Mouse (Mus musculus): ENCODE results near the gene Supt20. TPM values are rescaled to one million over a fixed set of nuclear protein-coding genes. Genes with fewer than 3 reads are reported as not detected.

Gene Supt20
- polyA plus RNA-seq, 1 experiment from 2014 or later = 91.3 TPM

DNA sequence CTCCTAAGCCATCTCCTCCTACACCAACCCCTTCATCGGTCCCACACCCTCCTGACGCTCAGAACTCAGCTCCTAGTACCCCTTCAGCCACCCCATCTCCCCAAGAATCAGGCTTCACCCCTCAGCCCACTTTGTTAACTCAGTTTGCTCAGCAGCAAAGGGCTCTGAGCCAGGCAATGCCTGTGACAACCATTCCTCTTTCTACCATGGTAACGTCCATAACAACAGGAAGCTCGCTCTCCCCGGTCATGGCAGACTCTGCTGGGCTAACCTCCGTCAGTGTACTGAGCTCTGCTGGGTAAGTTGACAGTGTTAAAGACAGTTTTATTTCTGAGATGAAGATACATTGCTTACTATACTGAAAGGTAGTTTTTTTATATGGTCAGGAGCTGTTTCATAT lies 24.7 kb downstream of the Supt20 start:
- Histone ChIP-seq H3K4me2 (ENCODE audit: low read depth, low read length) (no peak overlapping the region), H3K9ac (ENCODE audit: low read depth, low read length) (no peak overlapping the region), H3K36me3 (ENCODE audit: control insufficient read depth, insufficient read depth, low read length) (peaks cover 80% of the 10 kb centered on the region), H3K27ac (replicated peaks; ENCODE audit: low read depth, low read length) (no peak overlapping the region), H3K4me1 (ENCODE audit: control insufficient read depth, insufficient read depth, low read length) (no peaks in the 10 kb centered on the region), H3K9me3 (ENCODE audit: control insufficient read depth, low read length) (no peaks in the 10 kb centered on the region), H3K4me3 (ENCODE audit: low read depth, low read length) (no peak overlapping the region), H3K27me3 (replicated peaks; ENCODE audit: control insufficient read depth, insufficient read depth, low read length) (no peaks in the 10 kb centered on the region)
- WGBS = 91% methylated on average over 6 of the region's 6 CpGs
- ATAC-seq (ENCODE audit: low read depth) (no peak), DNase-seq (ENCODE audit: low spot score) (no peak)

DNA sequence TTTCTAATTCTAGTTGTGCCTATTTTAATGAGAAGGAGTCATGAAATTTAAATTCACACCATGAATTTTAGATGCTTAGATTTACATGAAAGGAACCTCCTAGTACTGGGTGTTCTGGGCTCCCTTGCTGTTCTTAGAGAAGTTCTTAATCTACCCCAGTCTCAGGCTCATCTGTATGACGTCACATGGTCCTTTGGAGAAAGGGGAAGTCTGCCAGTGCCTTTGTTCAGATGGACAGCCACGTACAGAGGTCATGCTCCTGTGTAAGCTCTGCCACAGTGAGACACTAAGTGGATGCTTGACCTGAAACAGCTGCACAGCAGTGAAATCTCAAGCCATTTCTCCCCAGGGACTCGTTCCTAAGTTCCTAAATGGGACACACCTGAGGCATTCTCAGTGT lies 26.3 kb downstream of the Supt20 start:
- no peak for ATAC-seq (ENCODE audit: low read depth)
- no peak for DNase-seq (ENCODE audit: low spot score)
- H3K4me3 ChIP-seq (ENCODE audit: low read depth, low read length) = no peak overlapping the region
- H3K27ac ChIP-seq (replicated peaks; ENCODE audit: low read depth, low read length) = no peak overlapping the region
- H3K27me3 ChIP-seq (replicated peaks; ENCODE audit: control insufficient read depth, insufficient read depth, low read length) = no peaks in the 10 kb centered on the region
- H3K4me2 ChIP-seq (ENCODE audit: low read depth, low read length) = no peak overlapping the region
- H3K9me3 ChIP-seq (ENCODE audit: control insufficient read depth, low read length) = no peaks in the 10 kb centered on the region
- H3K36me3 ChIP-seq (ENCODE audit: control insufficient read depth, insufficient read depth, low read length) = peaks cover 86% of the 10 kb centered on the region
- H3K4me1 ChIP-seq (ENCODE audit: control insufficient read depth, insufficient read depth, low read length) = no peaks in the 10 kb centered on the region
- H3K9ac ChIP-seq (ENCODE audit: low read depth, low read length) = no peak overlapping the region
- WGBS = 69% methylated on average over 3 of the region's 3 CpGs

DNA sequence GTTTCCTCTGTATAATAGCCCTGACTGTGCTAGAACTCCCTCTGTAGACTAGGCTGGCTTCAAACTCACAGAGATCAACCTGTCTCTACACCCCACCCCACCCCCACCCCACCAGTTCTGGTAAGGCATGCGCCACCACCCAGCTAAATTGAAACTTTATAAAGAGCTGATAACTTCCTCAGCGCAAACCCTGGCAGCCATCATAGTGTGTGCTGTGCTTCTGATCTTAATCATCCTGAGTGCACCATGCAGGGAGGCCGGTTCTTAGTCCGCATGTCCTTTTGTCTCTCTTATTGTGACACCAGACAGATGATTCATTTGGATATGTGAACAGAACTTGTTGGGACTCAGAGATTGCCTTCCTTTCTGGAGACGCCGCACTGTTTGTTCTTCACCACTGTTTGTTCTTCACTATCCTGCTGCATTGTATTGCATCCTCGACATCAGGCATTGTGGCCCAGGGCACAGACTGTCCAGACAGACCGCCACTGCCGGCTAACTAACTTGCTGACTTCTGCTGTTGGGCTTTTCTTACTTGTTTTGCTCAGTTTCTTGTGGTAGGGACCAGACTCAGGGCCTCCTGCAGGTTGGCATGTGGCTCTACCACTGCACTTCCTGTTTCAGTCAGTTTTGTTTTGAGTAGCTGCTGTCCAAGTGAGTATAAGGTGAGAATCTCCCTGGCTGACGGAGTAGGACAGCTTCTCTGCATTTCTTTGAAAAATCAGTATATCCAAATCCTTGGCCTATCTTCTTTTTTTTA lies 31.3 kb downstream of the Supt20 start:
- Histone ChIP-seq H3K9ac (ENCODE audit: low read depth, low read length) (no peak overlapping the region), H3K4me2 (ENCODE audit: low read depth, low read length) (no peak overlapping the region), H3K36me3 (ENCODE audit: control insufficient read depth, insufficient read depth, low read length) (peaks cover 81% of the 10 kb centered on the region), H3K27ac (replicated peaks; ENCODE audit: low read depth, low read length) (no peak overlapping the region), H3K4me3 (ENCODE audit: low read depth, low read length) (no peak overlapping the region), H3K9me3 (ENCODE audit: control insufficient read depth, low read length) (no peaks in the 10 kb centered on the region), H3K27me3 (replicated peaks; ENCODE audit: control insufficient read depth, insufficient read depth, low read length) (no peaks in the 10 kb centered on the region), H3K4me1 (ENCODE audit: control insufficient read depth, insufficient read depth, low read length) (no peaks in the 10 kb centered on the region)
- ATAC-seq (ENCODE audit: low read depth) (no peak), DNase-seq (ENCODE audit: low spot score) (no peak)
- WGBS = 88% methylated on average over 10 of the region's 10 CpGs

DNA sequence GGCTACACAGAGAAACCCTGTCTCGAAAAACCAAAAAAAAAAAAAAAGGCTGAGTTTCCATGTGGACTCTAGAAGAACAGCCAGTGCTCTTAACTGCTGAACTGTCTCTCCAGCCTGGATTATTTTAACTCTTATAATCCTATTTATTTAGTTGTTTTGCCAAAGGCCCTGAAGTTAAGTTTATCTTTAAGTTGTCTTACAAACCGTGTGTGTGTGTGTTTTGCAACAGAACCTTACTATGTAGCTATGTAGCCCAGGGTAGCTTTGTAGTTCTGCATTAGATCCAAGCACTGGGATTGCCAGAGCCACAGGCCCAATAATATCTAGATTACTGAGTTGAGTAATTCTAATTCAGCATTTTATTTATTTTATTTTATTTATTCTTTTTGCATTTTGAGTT lies 32.7 kb downstream of the Supt20 start:
- H3K4me3 ChIP-seq (ENCODE audit: low read depth, low read length) = no peak overlapping the region
- peaks cover 89% of the 10 kb centered on the region for H3K36me3 ChIP-seq (ENCODE audit: control insufficient read depth, insufficient read depth, low read length)
- H3K4me2 ChIP-seq (ENCODE audit: low read depth, low read length) = no peak overlapping the region
- 81% methylated on average over 2 of the region's 2 CpGs for WGBS
- H3K4me1 ChIP-seq (ENCODE audit: control insufficient read depth, insufficient read depth, low read length) = no peaks in the 10 kb centered on the region
- no peak for ATAC-seq (ENCODE audit: low read depth)
- no peaks in the 10 kb centered on the region for H3K9me3 ChIP-seq (ENCODE audit: control insufficient read depth, low read length)
- H3K27ac ChIP-seq (replicated peaks; ENCODE audit: low read depth, low read length) = no peak overlapping the region
- DNase-seq (ENCODE audit: low spot score) = no peak
- no peaks in the 10 kb centered on the region for H3K27me3 ChIP-seq (replicated peaks; ENCODE audit: control insufficient read depth, insufficient read depth, low read length)
- H3K9ac ChIP-seq (ENCODE audit: low read depth, low read length) = no peak overlapping the region

DNA sequence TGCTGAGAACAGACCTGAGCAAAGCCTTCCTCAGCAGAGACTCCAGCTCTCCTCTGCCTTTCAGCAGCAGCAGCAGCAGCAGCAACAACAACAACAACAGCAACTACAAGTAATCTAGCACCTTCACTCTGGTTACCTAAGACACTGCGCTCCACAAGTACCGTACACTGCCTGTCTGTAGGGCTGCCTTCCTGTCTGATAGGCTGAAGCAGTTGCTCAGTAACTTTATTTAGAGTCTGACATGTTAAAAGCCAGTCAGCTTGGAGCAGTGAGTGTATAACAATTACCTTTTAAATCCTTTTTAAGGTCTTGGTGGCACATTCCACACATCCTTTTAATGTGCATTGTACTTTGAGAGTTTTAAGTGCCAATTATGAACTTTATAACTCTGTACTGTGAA lies 35.0 kb downstream of the Supt20 start:
- Histone ChIP-seq H3K36me3 (ENCODE audit: control insufficient read depth, insufficient read depth, low read length) (peaks cover 89% of the 10 kb centered on the region), H3K4me3 (ENCODE audit: low read depth, low read length) (no peak overlapping the region), H3K9me3 (ENCODE audit: control insufficient read depth, low read length) (no peaks in the 10 kb centered on the region), H3K4me1 (ENCODE audit: control insufficient read depth, insufficient read depth, low read length) (no peaks in the 10 kb centered on the region), H3K27ac (replicated peaks; ENCODE audit: low read depth, low read length) (no peak overlapping the region), H3K9ac (ENCODE audit: low read depth, low read length) (no peak overlapping the region), H3K4me2 (ENCODE audit: low read depth, low read length) (no peak overlapping the region), H3K27me3 (replicated peaks; ENCODE audit: control insufficient read depth, insufficient read depth, low read length) (no peaks in the 10 kb centered on the region)
- ATAC-seq (ENCODE audit: low read depth) (no peak), DNase-seq (ENCODE audit: low spot score) (no peak)
- 96% methylated on average over 2 of the region's 2 CpGs for WGBS

DNA sequence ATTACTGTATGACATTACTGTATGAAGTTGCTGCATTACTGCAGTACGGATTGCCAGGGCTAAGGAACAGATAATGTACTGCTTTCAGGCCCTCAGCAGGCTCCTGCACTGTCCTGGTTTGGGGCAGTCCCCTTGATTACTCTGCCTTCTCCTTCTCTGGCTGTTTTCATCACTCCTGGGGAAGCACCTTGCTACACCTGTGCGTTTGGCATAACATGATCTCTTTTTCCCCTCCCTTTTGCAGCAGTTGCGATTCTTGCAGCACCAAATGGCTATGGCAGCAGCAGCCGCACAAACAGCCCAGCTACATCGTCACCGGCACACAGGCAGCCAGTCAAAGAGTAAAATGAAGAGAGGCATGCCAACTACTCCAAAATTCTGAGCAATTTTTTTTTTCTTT lies 35.5 kb downstream of the Supt20 start:
- Histone ChIP-seq H3K4me1 (ENCODE audit: control insufficient read depth, insufficient read depth, low read length) (no peaks in the 10 kb centered on the region), H3K4me2 (ENCODE audit: low read depth, low read length) (no peak overlapping the region), H3K27me3 (replicated peaks; ENCODE audit: control insufficient read depth, insufficient read depth, low read length) (no peaks in the 10 kb centered on the region), H3K9ac (ENCODE audit: low read depth, low read length) (no peak overlapping the region), H3K36me3 (ENCODE audit: control insufficient read depth, insufficient read depth, low read length) (peaks cover 89% of the 10 kb centered on the region), H3K27ac (replicated peaks; ENCODE audit: low read depth, low read length) (no peak overlapping the region), H3K4me3 (ENCODE audit: low read depth, low read length) (no peak overlapping the region), H3K9me3 (ENCODE audit: control insufficient read depth, low read length) (no peaks in the 10 kb centered on the region)
- ATAC-seq (ENCODE audit: low read depth) = no peak
- WGBS = 89% methylated on average over 6 of the region's 6 CpGs
- no peak for DNase-seq (ENCODE audit: low spot score)

DNA sequence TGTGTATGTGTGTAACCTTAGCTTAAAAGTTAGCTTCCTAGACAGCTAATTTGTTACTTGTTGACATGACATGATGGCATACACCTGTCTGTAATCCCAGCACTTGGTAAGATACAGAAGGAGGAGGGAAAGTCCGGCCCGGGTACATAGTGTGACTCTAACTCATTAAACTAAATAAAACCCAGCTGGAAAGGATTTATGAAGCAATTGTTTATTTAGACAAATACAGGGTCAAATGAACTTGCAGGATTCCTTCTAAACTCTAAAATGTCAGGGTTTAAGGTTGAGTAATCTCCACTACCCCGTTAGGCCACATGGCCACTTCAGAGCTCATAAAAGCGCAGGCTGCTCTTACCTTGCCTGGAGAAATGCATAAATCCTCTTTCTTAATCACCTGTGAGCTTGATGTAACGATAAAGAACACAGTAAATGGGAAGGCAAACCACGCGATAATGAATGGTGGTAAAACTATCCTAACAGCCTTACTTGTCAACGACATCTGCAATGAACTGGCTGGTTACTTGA lies 39.1 kb downstream of the Supt20 start:
- no peak for DNase-seq (ENCODE audit: low spot score)
- Histone ChIP-seq H3K4me2 (ENCODE audit: low read depth, low read length) (no peak overlapping the region), H3K27ac (replicated peaks; ENCODE audit: low read depth, low read length) (no peak overlapping the region), H3K27me3 (replicated peaks; ENCODE audit: control insufficient read depth, insufficient read depth, low read length) (no peaks in the 10 kb centered on the region), H3K4me3 (ENCODE audit: low read depth, low read length) (no peak overlapping the region), H3K9me3 (ENCODE audit: control insufficient read depth, low read length) (no peaks in the 10 kb centered on the region), H3K9ac (ENCODE audit: low read depth, low read length) (no peak overlapping the region), H3K4me1 (ENCODE audit: control insufficient read depth, insufficient read depth, low read length) (no peaks in the 10 kb centered on the region; the same call in 1 of the 2 replicates), H3K36me3 (ENCODE audit: control insufficient read depth, insufficient read depth, low read length) (peaks cover 68% of the 10 kb centered on the region)
- 75% methylated on average over 8 of the region's 8 CpGs for WGBS
- ATAC-seq (ENCODE audit: low read depth) = no peak

DNA sequence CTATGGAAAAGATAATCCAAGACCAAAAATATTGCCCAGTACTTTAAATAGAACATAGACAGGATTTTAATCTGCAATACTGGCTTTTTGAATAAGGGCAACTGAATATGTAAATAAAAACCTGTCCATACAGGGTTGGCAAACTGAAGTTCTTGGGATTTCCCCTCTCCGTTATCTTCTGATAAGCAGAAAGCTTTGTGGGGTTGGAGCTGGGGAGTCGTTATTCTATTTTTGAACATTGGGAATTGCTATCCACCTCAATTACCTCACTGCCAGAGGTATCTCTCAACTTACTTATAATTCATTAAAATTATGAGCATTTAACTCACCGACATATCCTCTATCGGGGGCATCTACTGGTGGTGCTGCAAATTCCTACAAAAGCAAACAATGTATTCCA lies 39.8 kb downstream of the Supt20 start:
- no peak overlapping the region for H3K9ac ChIP-seq (ENCODE audit: low read depth, low read length)
- peaks cover 64% of the 10 kb centered on the region for H3K36me3 ChIP-seq (ENCODE audit: control insufficient read depth, insufficient read depth, low read length)
- H3K4me1 ChIP-seq (ENCODE audit: control insufficient read depth, insufficient read depth, low read length) = no peaks in the 10 kb centered on the region; the same call in 1 of the 2 replicates
- no peak for ATAC-seq (ENCODE audit: low read depth)
- H3K9me3 ChIP-seq (ENCODE audit: control insufficient read depth, low read length) = no peaks in the 10 kb centered on the region
- H3K27me3 ChIP-seq (replicated peaks; ENCODE audit: control insufficient read depth, insufficient read depth, low read length) = no peaks in the 10 kb centered on the region
- H3K27ac ChIP-seq (replicated peaks; ENCODE audit: low read depth, low read length) = no peak overlapping the region
- no peak overlapping the region for H3K4me3 ChIP-seq (ENCODE audit: low read depth, low read length)
- no peak for DNase-seq (ENCODE audit: low spot score)
- WGBS = 89% methylated on average over 4 of the region's 4 CpGs
- H3K4me2 ChIP-seq (ENCODE audit: low read depth, low read length) = no peak overlapping the region

Measured in embryonic facial prominence, embryonic 14.5 days (tissue).